ENCODE assay signal across 18 mouse cellular contexts in the genomic region with DNA sequence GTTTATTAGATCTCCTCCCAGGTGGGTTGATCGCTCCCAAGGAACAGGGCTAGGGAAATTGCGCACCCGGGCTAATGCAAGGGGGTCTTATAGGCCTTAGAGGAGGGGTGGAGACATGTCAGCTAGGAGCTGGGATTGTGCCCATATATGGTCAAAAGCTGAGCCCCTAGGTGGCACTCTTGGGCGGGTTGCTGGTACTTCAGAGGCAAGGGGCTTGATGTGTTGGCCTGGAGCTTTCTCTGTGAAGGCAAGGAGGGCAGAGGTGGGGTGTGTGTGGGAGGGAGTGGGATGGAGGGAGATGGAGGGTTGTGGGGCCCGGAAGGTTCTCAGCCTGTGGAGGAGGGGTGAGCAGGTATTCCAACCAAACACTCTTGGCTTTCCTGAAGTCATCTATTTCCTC. TPM values are rescaled to one million over a fixed set of nuclear protein-coding genes. Genes with fewer than 3 reads are reported as not detected.
DNase-seq lines count a peak whose midpoint lies in the region; ATAC-seq and TF ChIP-seq lines count a peak whose summit lies in the region.
"Had no signal": no experiment of that assay in that cellular context is flagged by ENCODE, and none has a peak within 500 bp of the region (broad histone marks: within the 10 kb centered on the region; RNA-seq: fewer than 3 reads in every experiment).

No protein-coding gene starts in this region.

- no peaks in the 10 kb centered on the region for H3K36me3 ChIP-seq in heart, embryonic 10.5 days
- no peaks in the 10 kb centered on the region for H3K36me3 ChIP-seq in lung, embryonic 14.5 days (ENCODE audit: insufficient read depth)
- H3K36me3 ChIP-seq in MEL (ENCODE audit: control insufficient read depth in 1 of 2, insufficient read depth in 2 of 2, low read length in 2 of 2), result no peaks in the 10 kb centered on the region
- H3K36me3 ChIP-seq in limb, embryonic 14.5 days (ENCODE audit: control insufficient read depth, insufficient read depth, low read length), result no peaks in the 10 kb centered on the region
- H3K36me3 ChIP-seq: liver, embryonic 15.5 days had no signal

- peaks cover 34% of the 10 kb centered on the region for H3K4me1 ChIP-seq in heart, embryonic 10.5 days
- H3K4me1 ChIP-seq in lung, embryonic 14.5 days (ENCODE audit: insufficient read depth), result no peaks in the 10 kb centered on the region
- no peaks in the 10 kb centered on the region for H3K4me1 ChIP-seq in MEL (ENCODE audit: control insufficient read depth in 1 of 2, insufficient read depth in 2 of 2, low read length in 2 of 2)
- H3K4me1 ChIP-seq in limb, embryonic 14.5 days (ENCODE audit: control insufficient read depth, insufficient read depth, low read length), result no peaks in the 10 kb centered on the region
- H3K4me1 ChIP-seq: liver, embryonic 15.5 days had no signal

- ATAC-seq in lung, embryonic 14.5 days (ENCODE audit: insufficient read depth), result no peak
- no peak for ATAC-seq in limb, embryonic 14.5 days (ENCODE audit: low FRiP score, low read depth)

- no peak overlapping the region for H3K4me2 ChIP-seq in lung, embryonic 14.5 days
- H3K4me2 ChIP-seq in limb, embryonic 14.5 days (replicated peaks; ENCODE audit: low read depth, low read length, severe bottlenecking), result no peak overlapping the region
- H3K4me2 ChIP-seq: liver, embryonic 15.5 days had no signal

- peak; percentile 46 for TF ChIP-seq CTCF in lung, embryonic 14.5 days (IDR thresholded peaks at IDR 0.05; ENCODE audit: low read depth)
- peak in 2 of 3 experiments; percentile 36 to 38; a peak in 4 of 6 replicates for TF ChIP-seq CTCF in MEL (IDR thresholded peaks at IDR 0.05 in 2 of 3, conservative IDR thresholded peaks at IDR 0.05 in 1 of 3; ENCODE audit: control insufficient read depth in 1 of 3, insufficient read depth in 1 of 3, low read depth in 2 of 3, low read length in 3 of 3, poor library complexity in 1 of 3, severe bottlenecking in 1 of 3)

- no peak for DNase-seq in heart, embryonic 10.5 days (ENCODE audit: low spot score)
- no peak for DNase-seq in heart, adult 11 months
- peak; percentile 51 for DNase-seq in lung, embryonic 14.5 days
- DNase-seq in lung, postnatal 10 days, result no peak
- DNase-seq in MEL (ENCODE audit: low read depth, low spot score), result no peak
- DNase-seq in limb, embryonic 14.5 days (ENCODE audit: low spot score), result peak; percentile 25
- DNase-seq in gastrocnemius, postnatal 10 days, result no peak
- no peak for DNase-seq in adrenal gland, postnatal 14 days
- DNase-seq: B cell, adult 2 months; cerebellum, adult 9-11 months; heart, postnatal 10 days; kidney, adult 8-10 months; thymus, adult 2 months had no signal

- H3K27ac ChIP-seq in heart, embryonic 10.5 days, result peak overlapping the region; percentile 69
- no peak overlapping the region for H3K27ac ChIP-seq in lung, embryonic 14.5 days (ENCODE audit: low read depth)
- H3K27ac ChIP-seq in MEL (ENCODE audit: control insufficient read depth, low read depth, low read length), result no peak overlapping the region
- H3K27ac ChIP-seq in limb, embryonic 14.5 days (replicated peaks; ENCODE audit: low read depth, low read length), result no peak overlapping the region
- H3K27ac ChIP-seq: liver, embryonic 15.5 days had no signal

- H3K79me2 ChIP-seq in MEL (ENCODE audit: control insufficient read depth, insufficient read depth, low read length, poor library complexity), result no peaks in the 10 kb centered on the region

- no peak for TF ChIP-seq POLR2A in MEL (IDR thresholded peaks at IDR 0.05; ENCODE audit: control insufficient read depth in 1 of 2, insufficient read depth in 1 of 2, low read depth in 1 of 2, low read length in 2 of 2, poor library complexity in 1 of 2)
- no peak for TF ChIP-seq POLR2A in limb, embryonic 14.5 days (IDR thresholded peaks at IDR 0.05; ENCODE audit: borderline replicate concordance, extremely low read depth, insufficient read depth, insufficient read length)

- H3K4me3 ChIP-seq in heart, embryonic 10.5 days, result no peak overlapping the region
- H3K4me3 ChIP-seq in lung, embryonic 14.5 days (ENCODE audit: low read depth, low read length), result no peak overlapping the region
- H3K4me3 ChIP-seq in MEL (ENCODE audit: control insufficient read depth in 1 of 2, insufficient read depth in 1 of 2, low read depth in 2 of 2, low read length in 2 of 2), result no peak overlapping the region
- H3K4me3 ChIP-seq in limb, embryonic 14.5 days (replicated peaks; ENCODE audit: low read length), result no peak overlapping the region
- H3K4me3 ChIP-seq: liver, embryonic 15.5 days had no signal

- no peak for TF ChIP-seq EP300 in MEL (IDR thresholded peaks at IDR 0.05; ENCODE audit: low read depth in 1 of 2, low read length in 2 of 2)

- TF ChIP-seq RAD21 in MEL (IDR thresholded peaks at IDR 0.05; ENCODE audit: low read depth, low read length), result no peak

- H3K9me3 ChIP-seq in heart, embryonic 10.5 days, result no peaks in the 10 kb centered on the region
- no peaks in the 10 kb centered on the region for H3K9me3 ChIP-seq in lung, embryonic 14.5 days (ENCODE audit: low read depth, low read length)
- no peaks in the 10 kb centered on the region for H3K9me3 ChIP-seq in MEL (replicated peaks; ENCODE audit: insufficient read depth, low read length)
- no peaks in the 10 kb centered on the region for H3K9me3 ChIP-seq in limb, embryonic 14.5 days (ENCODE audit: control insufficient read depth, low read length)
- H3K9me3 ChIP-seq: liver, embryonic 15.5 days had no signal

- H3K9ac ChIP-seq in lung, embryonic 14.5 days, result no peak overlapping the region
- no peak overlapping the region for H3K9ac ChIP-seq in MEL (ENCODE audit: control insufficient read depth, low read depth, low read length, poor library complexity, severe bottlenecking)
- no peak overlapping the region for H3K9ac ChIP-seq in limb, embryonic 14.5 days (ENCODE audit: low read depth, low read length, severe bottlenecking)
- H3K9ac ChIP-seq: liver, embryonic 15.5 days had no signal

- 39% methylated on average over 5 of the region's 5 CpGs for WGBS in heart, embryonic 10.5 days
- 21% methylated on average over 5 of the region's 5 CpGs for WGBS in lung, embryonic 14.5 days
- 21% methylated on average over 5 of the region's 5 CpGs for WGBS in limb, embryonic 14.5 days

- H3K27me3 ChIP-seq in heart, embryonic 10.5 days (ENCODE audit: insufficient read depth, poor library complexity, severe bottlenecking), result peaks cover 11% of the 10 kb centered on the region; the same call in 1 of the 2 replicates
- H3K27me3 ChIP-seq in lung, embryonic 14.5 days (ENCODE audit: insufficient read depth, low read length), result no peaks in the 10 kb centered on the region
- H3K27me3 ChIP-seq in MEL (ENCODE audit: control insufficient read depth in 1 of 2, insufficient read depth in 2 of 2, low read length in 2 of 2), result peaks cover 1 to 2% of the 10 kb centered on the region in 2 experiments; a peak in 3 of 4 replicates
- no peaks in the 10 kb centered on the region for H3K27me3 ChIP-seq in limb, embryonic 14.5 days (ENCODE audit: control insufficient read depth, insufficient read depth, low read length)

TF ChIP-seq in MEL, 35 proteins besides CTCF, POLR2A, EP300 and RAD21 (continues in another document):
- TF ChIP-seq GATA1 (IDR thresholded peaks at IDR 0.05; ENCODE audit: low read depth, low read length) (no peak), CHD2 (IDR thresholded peaks at IDR 0.05; ENCODE audit: low read length) (no peak), USF1 (IDR thresholded peaks at IDR 0.05; ENCODE audit: low read depth, low read length) (no peak)

RNA-seq across cellular contexts. Expression of a gene that starts 20.3 kb away (rescaled TPM):
- 0.36 and 0.96 TPM in 2 replicates for polyA plus RNA-seq in heart, embryonic 10.5 days (2016; fragmentation: Nextera tagmentation; extraction: Ambion mirVana)
- polyA plus RNA-seq in lung, embryonic 14.5 days (2014; fragmentation: Nextera tagmentation; extraction: Ambion mirVana), result not detected in 2 replicates
- not detected in 2 replicates for total RNA-seq in MEL (2012; rRNA removed)
- polyA plus RNA-seq in MEL (2012; ENCODE audit: insufficient read depth in 1 of 2, insufficient read length in 2 of 2, low read depth in 1 of 2, low replicate concordance in 2 of 2, missing spikeins in 1 of 2), result not detected
- polyA plus RNA-seq in limb, embryonic 14.5 days (2012; rRNA removed), result 0.82 and 0.88 TPM in 2 replicates
- polyA plus RNA-seq in limb, embryonic 14.5 days (2014; fragmentation: Nextera tagmentation; extraction: Ambion mirVana), result not detected in 2 replicates
- total RNA-seq in gastrocnemius, postnatal 10 days (2021), result under 1 TPM in 1 of 2 experiments, not detected in 1; 0.41 TPM
- total RNA-seq in adrenal gland, postnatal 14 days (2021), result 1.6 TPM in 1 of 2 replicates, not detected in the other
- total RNA-seq: gastrocnemius, adult 8-10 months; megakaryocyte-erythroid progenitor cell, adult 5-6 weeks had no signal
- polyA plus RNA-seq: small intestine, adult 2 months had no signal

RNA-seq across cellular contexts. Expression of a gene that starts 37.6 kb away (rescaled TPM):
- polyA plus RNA-seq in heart, embryonic 10.5 days (2016; fragmentation: Nextera tagmentation; extraction: Ambion mirVana), result not detected in 2 replicates
- polyA plus RNA-seq in lung, embryonic 14.5 days (2014; fragmentation: Nextera tagmentation; extraction: Ambion mirVana), result not detected in 2 replicates
- total RNA-seq in MEL (2012; rRNA removed), result not detected in 2 replicates
- polyA plus RNA-seq in MEL (2012; ENCODE audit: insufficient read depth in 1 of 2, insufficient read length in 2 of 2, low read depth in 1 of 2, low replicate concordance in 2 of 2, missing spikeins in 1 of 2), result not detected
- not detected in 2 replicates for polyA plus RNA-seq in limb, embryonic 14.5 days (2012; rRNA removed)
- polyA plus RNA-seq in limb, embryonic 14.5 days (2014; fragmentation: Nextera tagmentation; extraction: Ambion mirVana), result not detected in 2 replicates
- total RNA-seq in gastrocnemius, postnatal 10 days (2021), result not detected
- total RNA-seq in adrenal gland, postnatal 14 days (2021), result not detected in 2 replicates
- total RNA-seq: gastrocnemius, adult 8-10 months; heart, postnatal 10 days; left cerebral cortex, adult 8-10 months; megakaryocyte-erythroid progenitor cell, adult 5-6 weeks had no signal
- polyA plus RNA-seq: liver, embryonic 15.5 days; small intestine, adult 2 months; thymus, adult 2 months had no signal

RNA-seq across cellular contexts. Expression of a gene that starts 40.3 kb away (rescaled TPM):
- 32.3 and 47.3 TPM in 2 replicates for polyA plus RNA-seq in heart, embryonic 10.5 days (2016; fragmentation: Nextera tagmentation; extraction: Ambion mirVana)
- polyA plus RNA-seq in lung, embryonic 14.5 days (2014; fragmentation: Nextera tagmentation; extraction: Ambion mirVana), result 15.7 and 16.9 TPM in 2 replicates
- 18.4 and 18.7 TPM in 2 replicates for total RNA-seq in MEL (2012; rRNA removed)
- polyA plus RNA-seq in MEL (2012; ENCODE audit: insufficient read depth in 1 of 2, insufficient read length in 2 of 2, low read depth in 1 of 2, low replicate concordance in 2 of 2, missing spikeins in 1 of 2), result 10 to 100 TPM; 29.8 to 35.5 TPM
- 20.1 and 21.1 TPM in 2 replicates for polyA plus RNA-seq in limb, embryonic 14.5 days (2012; rRNA removed)
- 23.4 and 23.6 TPM in 2 replicates for polyA plus RNA-seq in limb, embryonic 14.5 days (2014; fragmentation: Nextera tagmentation; extraction: Ambion mirVana)
- 100 to 1,000 TPM; 122 to 136 TPM for total RNA-seq in gastrocnemius, postnatal 10 days (2021)
- total RNA-seq in adrenal gland, postnatal 14 days (2021), result 100 and 103 TPM in 2 replicates

RNA-seq across cellular contexts. Expression of a gene that starts 52.4 kb away (rescaled TPM):
- polyA plus RNA-seq in heart, embryonic 10.5 days (2016; fragmentation: Nextera tagmentation; extraction: Ambion mirVana), result 5.7 and 8.2 TPM in 2 replicates
- 7.9 and 9.3 TPM in 2 replicates for polyA plus RNA-seq in lung, embryonic 14.5 days (2014; fragmentation: Nextera tagmentation; extraction: Ambion mirVana)
- not detected in 2 replicates for total RNA-seq in MEL (2012; rRNA removed)
- polyA plus RNA-seq in MEL (2012; ENCODE audit: insufficient read depth in 1 of 2, insufficient read length in 2 of 2, low read depth in 1 of 2, low replicate concordance in 2 of 2, missing spikeins in 1 of 2), result not detected
- polyA plus RNA-seq in limb, embryonic 14.5 days (2012; rRNA removed), result 20.0 and 20.8 TPM in 2 replicates
- 14.0 and 15.2 TPM in 2 replicates for polyA plus RNA-seq in limb, embryonic 14.5 days (2014; fragmentation: Nextera tagmentation; extraction: Ambion mirVana)
- 10 to 100 TPM; 11.7 to 12.3 TPM for total RNA-seq in gastrocnemius, postnatal 10 days (2021)
- total RNA-seq in adrenal gland, postnatal 14 days (2021), result 8.4 and 9.2 TPM in 2 replicates
- total RNA-seq: megakaryocyte-erythroid progenitor cell, adult 5-6 weeks had no signal

Comparison
In these comparisons a context has a peak if more than half of its experiments do, and no peak if none do; other contexts are left out.
1. DNase-seq: peak in lung, embryonic 14.5 days (single experiment) and limb, embryonic 14.5 days (single experiment); none in heart, embryonic 10.5 days (single experiment), heart, adult 11 months (single experiment), lung, postnatal 10 days (single experiment), MEL (single experiment), gastrocnemius, postnatal 10 days (single experiment) and adrenal gland, postnatal 14 days (single experiment).